Mouse (Mus musculus): Measurements from ENCODE around the gene Fkbp14.

The Fkbp14 gene

GRCm38 (mm10) chr6:54597208-54597607 is at the start of gene Fkbp14:
TSS of gene Fkbp14 (minus strand) at chr6:54597308.
- DNase-seq = no peak

DNA sequence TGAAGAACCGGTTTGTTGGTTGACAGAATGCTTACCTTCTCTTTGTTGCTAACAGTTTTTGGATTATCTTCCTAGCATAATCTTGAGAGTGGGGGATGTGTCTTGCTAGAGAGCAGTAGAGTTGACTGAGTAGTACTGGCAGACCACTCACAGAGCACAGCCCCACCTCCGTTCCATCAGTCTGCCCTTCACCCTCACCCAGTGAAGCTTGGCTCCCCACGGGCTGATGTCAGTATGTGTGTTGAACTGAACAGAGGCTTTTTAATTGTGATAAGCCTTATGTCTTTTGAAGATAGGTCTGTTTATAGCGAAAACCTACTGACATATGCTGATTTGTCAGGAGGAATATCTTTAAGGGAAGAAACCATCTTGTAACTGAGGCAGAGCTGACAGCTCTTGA is 46.1 kb upstream of the Fkbp14 start:
- DNase-seq = no peak

GRCm38 (mm10) chr6:54641953-54642352 is 44.8 kb upstream of the Fkbp14 start:
- DNase-seq = no peak

GRCm38 (mm10) chr6:54639877-54640276 is 42.8 kb upstream of the Fkbp14 start:
- DNase-seq = no peak

DNA sequence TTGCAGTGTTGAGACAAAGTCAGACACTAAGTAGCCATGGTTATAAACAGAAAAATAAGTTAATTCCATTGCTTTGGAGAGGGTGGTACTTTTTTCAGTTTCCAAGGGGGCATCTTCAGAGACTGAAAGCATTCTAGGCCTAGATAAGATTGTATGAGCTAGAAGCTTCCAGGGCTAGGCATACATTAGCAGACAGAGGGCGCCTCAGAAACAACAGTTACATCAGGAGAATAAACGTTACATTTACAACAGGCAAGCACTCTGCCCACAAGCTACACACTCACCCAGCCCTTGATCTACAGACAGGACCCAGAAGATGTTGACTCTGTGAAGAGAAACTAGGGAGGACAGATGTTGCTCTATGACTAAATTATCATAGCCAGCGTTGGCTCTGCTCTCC is 34.4 kb upstream of the Fkbp14 start:
- no peak for DNase-seq

DNA sequence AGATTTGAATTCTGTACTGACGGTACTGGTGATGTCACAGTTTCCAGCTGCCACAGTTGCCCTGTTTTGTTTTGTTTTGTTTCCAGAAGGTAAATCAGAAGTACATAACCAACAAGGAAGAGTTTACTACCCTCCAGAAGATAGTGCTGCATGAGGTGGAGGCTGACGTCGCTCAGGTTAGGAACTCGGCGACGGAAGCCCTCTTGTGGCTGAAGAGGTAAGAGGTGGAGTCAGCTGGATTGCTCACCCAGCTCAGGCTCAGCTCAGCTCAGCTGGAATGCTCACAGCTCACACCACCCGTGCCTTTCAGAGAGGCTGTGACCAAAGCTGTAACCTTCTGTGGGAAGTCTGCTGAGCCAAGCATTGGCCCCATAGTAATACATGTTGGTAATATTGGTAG is 32.6 kb upstream of the Fkbp14 start:
- DNase-seq = no peak

DNA sequence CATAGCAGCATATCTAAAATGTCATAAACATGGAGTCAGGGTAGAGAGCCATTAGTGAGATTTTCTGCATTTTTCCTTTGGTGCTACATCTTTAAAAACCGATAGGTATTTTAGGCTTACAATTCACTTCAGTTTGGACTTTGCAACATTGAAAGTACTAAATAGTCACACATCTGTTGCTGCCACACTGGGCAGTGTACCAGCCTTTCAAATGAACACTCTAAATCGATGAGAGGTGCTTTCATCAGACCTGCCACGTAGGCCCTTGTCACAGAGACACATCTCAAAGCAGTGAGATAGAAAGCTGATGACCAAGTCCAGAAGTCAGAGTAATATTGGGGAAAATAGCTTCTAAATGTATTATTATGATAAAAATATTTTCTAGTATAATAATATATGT is 31.3 kb upstream of the Fkbp14 start:
- DNase-seq = no peak

GRCm38 (mm10) chr6:54620357-54620756 is 23.2 kb upstream of the Fkbp14 start:
- DNase-seq = no peak

- DNase-seq = no peak
Measured at GRCm38 (mm10) chr6:54619530-54619929, 22.4 kb upstream of the Fkbp14 start.

GRCm38 (mm10) chr6:54617363-54617762 is 20.3 kb upstream of the Fkbp14 start:
- no peak for DNase-seq

GRCm38 (mm10) chr6:54606241-54606640 is 9.1 kb upstream of the Fkbp14 start:
- no peak for DNase-seq

- DNase-seq = no peak
Measured at GRCm38 (mm10) chr6:54604001-54604715, 7.0 kb upstream of the Fkbp14 start.

DNA sequence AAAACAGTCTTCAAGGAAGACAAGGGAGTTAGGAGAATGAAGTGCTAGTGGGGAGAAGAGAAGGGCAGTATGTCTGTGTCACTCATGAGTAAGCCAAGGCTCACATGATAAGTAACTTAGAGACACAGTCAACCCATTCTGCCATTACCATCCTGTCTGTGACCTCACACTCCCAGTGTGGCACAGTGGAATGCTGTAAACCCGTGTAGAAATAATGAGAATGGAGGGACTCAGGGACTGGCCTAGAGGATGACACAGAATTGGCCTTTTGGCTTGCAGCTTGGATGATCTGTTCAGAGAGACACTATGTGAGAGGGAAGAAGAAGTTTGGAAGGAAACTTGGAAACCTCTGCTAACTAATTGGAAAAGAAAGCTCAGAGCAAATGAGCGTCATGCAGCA is 5.8 kb upstream of the Fkbp14 start:
- DNase-seq = no peak

DNA sequence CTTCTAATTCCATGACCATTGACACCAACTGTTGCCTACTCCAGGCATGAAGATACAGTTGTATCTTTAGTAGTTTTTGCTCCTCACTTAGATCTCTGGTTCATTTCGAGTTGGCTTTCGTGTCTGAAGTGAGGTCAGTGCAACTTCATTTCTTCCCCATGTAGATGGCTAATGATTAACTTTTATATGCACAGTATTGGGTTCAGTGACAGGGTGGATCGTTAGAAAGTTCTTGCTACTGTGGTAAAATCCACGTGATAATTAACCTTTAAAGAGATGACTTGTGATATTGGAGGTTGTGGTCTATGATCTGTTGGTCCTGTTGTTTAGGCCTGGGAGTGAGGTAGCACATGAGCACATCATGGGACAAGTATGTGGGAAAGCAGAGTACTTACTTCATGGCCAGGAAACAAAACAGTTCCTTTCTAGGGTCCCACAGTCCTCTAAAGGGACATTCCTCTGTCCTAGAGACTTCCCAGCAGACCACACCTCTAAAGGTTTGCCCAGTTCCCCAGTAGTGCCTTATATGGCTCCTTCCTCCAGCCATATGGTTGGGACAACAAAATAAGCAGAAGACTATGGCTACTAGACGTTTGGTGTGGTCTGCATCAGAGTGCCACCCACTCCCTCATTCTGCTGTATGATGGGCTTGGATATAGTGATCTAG is 3.7 kb upstream of the Fkbp14 start:
- no peak for DNase-seq

DNA sequence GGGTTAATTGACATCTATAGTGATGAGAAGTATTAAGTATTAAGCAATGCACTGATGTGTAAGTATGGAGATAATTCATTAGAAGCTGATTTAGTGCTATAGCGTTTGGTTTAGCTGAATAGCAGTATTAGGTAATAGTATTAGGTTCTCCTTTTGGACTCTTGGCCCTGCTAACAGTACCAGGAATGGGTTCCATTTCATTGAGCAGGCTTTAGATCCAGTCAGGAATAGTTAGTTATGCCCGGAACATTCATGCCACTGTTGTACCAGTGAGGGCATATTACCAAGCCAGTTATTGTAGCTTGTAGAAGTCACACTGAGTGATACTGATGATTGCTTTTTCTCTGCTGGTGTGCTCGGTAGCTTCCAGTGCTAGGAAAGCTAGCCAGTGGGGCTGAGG is 603 bp upstream of the Fkbp14 start:
- DNase-seq = no peak

DNA sequence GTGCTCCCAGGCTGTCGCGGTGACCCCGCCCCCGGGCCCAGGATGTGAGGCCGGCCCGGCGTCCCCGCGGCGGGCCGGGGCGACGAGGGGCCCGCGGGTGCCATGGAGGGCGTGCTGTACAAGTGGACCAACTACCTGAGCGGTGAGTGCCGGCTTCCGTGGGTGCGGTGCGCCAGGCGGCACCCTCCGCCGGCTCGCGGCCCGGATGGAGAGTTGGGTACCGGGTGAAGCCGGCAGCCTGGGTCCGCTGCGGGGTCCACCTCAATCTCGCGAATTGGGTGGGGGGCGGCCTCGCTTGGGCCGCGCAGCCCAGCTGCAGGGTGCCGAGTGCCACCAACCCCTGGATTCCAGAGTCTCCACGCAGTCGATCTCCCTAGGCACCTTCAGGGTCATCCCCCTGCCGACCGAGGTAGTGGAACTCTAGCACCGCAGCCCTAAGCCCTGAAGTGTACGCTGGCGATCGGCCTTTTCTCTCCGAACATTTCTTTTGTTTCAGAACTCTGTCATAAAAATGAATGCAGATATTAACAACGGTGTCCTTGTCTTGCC is 1.7 kb downstream of the Fkbp14 start:
- DNase-seq = no peak

DNA sequence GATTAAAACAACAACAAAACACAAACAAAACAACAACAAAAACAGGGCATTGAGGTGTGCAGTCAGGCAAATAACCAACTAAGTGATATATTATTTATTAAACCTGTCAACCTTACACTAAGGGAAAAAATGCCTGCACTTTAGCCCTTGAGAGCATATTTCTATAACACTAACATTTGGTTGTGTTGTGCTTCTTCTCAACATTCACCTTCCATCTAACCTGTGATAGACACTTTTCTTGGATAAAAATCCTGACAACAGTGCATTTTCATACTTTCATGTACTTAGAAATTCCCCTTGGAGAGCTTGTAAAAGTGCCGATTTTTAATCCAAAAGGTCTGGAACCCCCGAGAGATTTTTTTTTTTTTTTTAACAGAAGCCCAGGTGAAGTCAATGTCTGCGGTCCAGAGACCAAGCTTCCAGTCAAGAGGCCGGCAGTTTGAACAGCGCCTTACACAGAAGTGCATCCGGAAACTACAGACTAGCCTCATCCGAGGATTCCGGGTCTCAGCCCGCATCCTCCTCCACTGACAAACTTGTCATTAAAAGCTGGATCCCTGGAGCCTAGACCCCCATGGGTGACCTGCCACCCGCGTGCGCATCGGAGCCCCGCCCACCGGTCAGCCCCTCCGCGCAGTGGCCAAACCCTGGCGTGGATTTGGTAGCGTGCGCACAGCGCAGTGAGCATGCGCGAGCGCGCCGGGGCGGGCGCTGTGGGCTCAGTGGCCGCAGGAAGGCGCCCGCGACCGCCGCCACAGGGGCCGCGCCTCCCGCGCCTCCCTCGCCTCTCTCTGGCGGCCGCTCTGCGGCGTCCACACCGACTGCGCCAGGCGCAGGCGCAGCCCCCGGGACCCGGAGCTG is 2.4 kb downstream of the Fkbp14 start, which contains the start of gene Plekha8:
Gene Plekha8, plus strand, starts transcription at position 643 of the 861 bp plus-strand sequence.
- peak; percentile 93 for DNase-seq

DNA sequence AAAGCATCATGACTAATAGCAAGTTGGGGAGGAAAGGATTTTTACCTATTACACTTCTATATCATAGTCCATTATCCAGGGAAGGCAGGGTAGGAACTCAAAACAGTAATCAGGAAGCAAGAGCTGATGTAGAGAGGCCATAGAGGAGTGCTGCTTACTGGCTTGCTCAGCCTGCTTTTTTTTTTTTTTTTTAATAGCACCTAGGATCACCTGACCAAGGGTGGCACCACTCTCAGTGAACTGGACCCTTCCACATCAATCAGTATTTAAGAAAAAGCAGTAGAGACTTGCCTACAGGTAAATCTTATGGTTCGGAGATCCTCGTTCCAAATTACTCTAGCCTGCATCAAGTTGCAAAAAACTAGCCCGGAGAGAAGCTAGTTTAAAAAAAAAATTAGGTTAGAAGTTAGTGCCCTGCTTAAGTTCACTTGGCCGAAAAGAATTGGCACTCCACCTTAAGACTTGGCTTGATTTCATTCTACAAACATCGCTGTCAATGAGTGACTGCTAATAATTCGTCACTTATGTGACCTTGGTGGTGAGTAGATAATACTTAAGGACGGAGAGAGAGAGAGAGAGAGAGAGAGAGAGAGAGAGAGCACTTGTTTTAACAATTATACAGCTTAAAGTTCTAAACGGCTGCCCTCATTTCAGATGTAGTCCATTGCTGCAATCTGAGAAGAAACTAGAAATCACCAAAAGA is 3.2 kb downstream of the Fkbp14 start:
- peak; percentile 30 for DNase-seq

DNA sequence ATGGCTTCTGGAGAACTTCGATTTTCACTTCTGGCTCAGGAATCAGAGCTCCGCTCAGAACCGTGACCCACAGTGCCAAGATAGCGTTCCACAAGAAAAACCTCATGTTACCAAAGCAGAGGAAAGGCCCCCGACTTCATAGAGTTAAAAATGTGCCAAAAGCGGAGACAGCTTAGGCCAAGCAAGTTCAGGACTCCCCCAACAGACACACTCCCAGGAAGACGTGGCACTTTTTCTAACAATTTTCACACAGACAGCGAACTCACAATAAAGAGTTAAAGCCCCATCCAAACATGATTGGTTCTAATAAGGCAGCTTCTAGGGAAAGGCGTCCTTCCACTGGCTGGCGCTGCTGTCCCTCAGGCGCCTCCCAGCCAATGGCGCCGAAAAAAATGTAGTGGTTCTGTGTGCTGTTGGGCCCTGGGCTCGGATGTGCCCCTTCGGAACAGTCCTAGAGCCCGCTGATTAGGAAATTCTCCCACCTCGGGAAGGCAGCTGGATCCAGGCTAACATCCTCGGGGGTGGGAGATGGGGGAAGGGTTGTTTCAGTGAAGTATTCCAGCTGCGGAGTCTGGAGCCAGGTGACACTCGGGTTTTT is 4.1 kb downstream of the Fkbp14 start:
- DNase-seq = peak; percentile 95

DNA sequence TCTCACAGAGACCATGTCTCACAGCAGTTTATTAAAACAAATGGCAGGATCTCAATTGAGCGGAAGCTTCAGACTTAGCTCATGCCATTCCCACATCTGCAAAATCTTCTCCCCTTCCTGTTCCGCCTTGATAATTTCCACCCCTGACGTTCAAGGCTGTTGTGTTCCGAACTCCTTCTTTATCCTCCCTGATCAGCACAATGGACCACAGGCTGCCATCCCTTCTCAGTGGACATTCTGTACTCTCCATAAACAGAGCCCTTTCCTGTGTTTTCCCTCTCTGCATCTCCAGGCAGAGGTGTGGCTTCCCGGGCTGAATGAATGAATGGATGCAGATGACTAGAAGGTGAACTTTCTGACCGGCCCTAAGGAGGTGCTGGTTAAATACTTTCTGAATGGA is 5.3 kb downstream of the Fkbp14 start:
- DNase-seq = no peak

- DNase-seq = no peak
Measured at GRCm38 (mm10) chr6:54590691-54591090, 6.4 kb downstream of the Fkbp14 start.

GRCm38 (mm10) chr6:54588212-54588611 is 8.9 kb downstream of the Fkbp14 start:
- no peak for DNase-seq

Measured in cerebellum, adult 9-11 months (tissue).